Mouse (Mus musculus) G1E (cell line): ENCODE measurements around the gene Ppfia1.

ENCODE experiments used
- CTCF ChIP-seq: IDR thresholded peaks from 2 replicates; pipeline ENCODE4 v1.5.1; 2012; ENCODE audit warnings: low read depth, low read length, inconsistent platforms, mixed read lengths
- GATA1 ChIP-seq: IDR thresholded peaks from 2 replicates; pipeline ENCODE4 v1.6.1; 2012; ENCODE audit warnings: borderline replicate concordance, low read length, inconsistent platforms, mixed read lengths
- TAL1 ChIP-seq: conservative IDR thresholded peaks from 2 replicates; pipeline ENCODE4 v1.6.1; 2012; ENCODE audit warnings: low read depth, low read length, inconsistent platforms, mixed read lengths

DNA sequence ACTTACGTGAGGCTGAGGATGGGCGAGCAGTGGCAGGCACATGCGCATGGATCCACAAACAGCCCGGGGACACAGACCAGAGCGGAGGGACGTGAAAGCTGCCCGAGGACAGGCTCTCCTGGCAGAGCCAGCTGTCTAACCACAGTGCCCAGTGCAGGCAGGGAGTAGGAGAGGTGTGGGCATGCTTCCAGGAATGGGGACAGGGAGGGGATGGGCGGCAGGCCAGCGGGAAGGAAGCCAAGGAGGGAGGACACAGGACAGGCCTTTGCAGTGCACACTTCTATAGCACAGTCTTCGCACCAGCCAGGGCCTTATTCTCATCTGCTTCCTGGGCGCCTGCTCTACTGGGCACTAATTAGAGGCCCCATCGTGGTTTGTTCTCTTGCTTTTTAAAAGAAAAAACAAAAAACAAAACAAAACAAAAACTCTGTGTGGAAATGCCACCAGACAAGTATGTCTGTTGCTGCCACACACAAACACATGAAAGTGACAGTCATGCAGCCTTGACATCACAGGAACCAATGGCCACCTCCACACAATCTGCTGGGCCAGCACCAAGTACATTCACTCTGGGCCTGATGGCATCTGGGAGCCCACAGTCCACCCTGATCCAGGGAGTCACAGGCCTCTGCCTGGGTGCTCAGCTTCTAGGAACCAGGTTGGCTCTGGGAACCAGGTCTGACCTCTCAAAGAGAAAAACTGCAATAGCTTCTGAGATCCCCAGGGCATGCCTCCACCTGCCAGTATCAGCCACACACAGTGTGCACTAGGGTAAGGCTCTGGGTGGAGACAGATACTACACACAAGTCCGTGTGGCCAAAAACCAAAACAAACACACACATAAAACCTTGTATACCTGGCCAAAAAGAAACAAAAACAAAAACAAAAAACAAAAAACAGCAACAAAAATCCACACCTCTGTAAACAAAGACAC, 103.6 kb downstream of the Ppfia1 start:
- TF ChIP-seq CTCF (no peak), GATA1 (no peak), TAL1 (no peak)
